Mouse (Mus musculus) spleen, adult 18-20 months (tissue): ENCODE data around the gene Gm1553.

Source experiments
- DNase-seq, 2 experiments: peaks; one replicate each; pipeline ENCODE4 v3.0.0; 2022; ENCODE audit warnings: mixed read lengths in 2 of 2

Gm1553 gene

GRCm38 (mm10) chr10:82492518-82492917 is at the start of gene Gm1553:
Gm1553 (minus strand) TSS chr10:82492618.
- no peak for DNase-seq
